Comparison of ENCODE assay signal across 8 mouse cellular contexts in genomic region chr7:100862828-100863638, GRCm38 (mm10). TPM values are rescaled to one million over a fixed set of nuclear protein-coding genes. Genes with fewer than 3 reads are reported as not detected.
DNase-seq lines count a peak whose midpoint lies in the region; ATAC-seq and TF ChIP-seq lines count a peak whose summit lies in the region.

TSS of gene Relt (minus strand) at chr7:100863446.

- peak within 1 kb of the TSS; percentile 99 for H3K9ac ChIP-seq in MEL (ENCODE audit: control insufficient read depth, low read depth, low read length, poor library complexity, severe bottlenecking)
- H3K9ac ChIP-seq in forebrain, embryonic 16.5 days (replicated peaks; ENCODE audit: low read depth, low read length): peak within 1 kb of the TSS; percentile 73
- H3K9ac ChIP-seq in neural tube, embryonic 15.5 days (replicated peaks): peak within 1 kb of the TSS; percentile 82

- TF ChIP-seq POLR2A in MEL (IDR thresholded peaks at IDR 0.05; ENCODE audit: control insufficient read depth in 1 of 2, insufficient read depth in 1 of 2, low read depth in 1 of 2, low read length in 2 of 2, poor library complexity in 1 of 2): peak; percentile 97 to 99
- 0 out of 2 replicates have a peak, but pooled peaks have one; percentile 4 for TF ChIP-seq POLR2A in lung, adult 2 months (IDR thresholded peaks at IDR 0.05; ENCODE audit: borderline replicate concordance, extremely low read depth, low read depth, low read length)

- H3K79me2 ChIP-seq in MEL (ENCODE audit: control insufficient read depth, insufficient read depth, low read length, poor library complexity): peaks cover 37% of the 10 kb centered on the region

- no peaks in the 10 kb centered on the region for H3K27me3 ChIP-seq in MEL (ENCODE audit: control insufficient read depth in 1 of 2, insufficient read depth in 2 of 2, low read length in 2 of 2)
- no peaks in the 10 kb centered on the region for H3K27me3 ChIP-seq in forebrain, embryonic 16.5 days (replicated peaks; ENCODE audit: control insufficient read depth, insufficient read depth, low read length)
- H3K27me3 ChIP-seq in neural tube, embryonic 15.5 days (replicated peaks): no peaks in the 10 kb centered on the region

- H3K4me2 ChIP-seq in forebrain, embryonic 16.5 days (ENCODE audit: low read length): peak within 1 kb of the TSS; percentile 96
- peak within 1 kb of the TSS; percentile 98 for H3K4me2 ChIP-seq in neural tube, embryonic 15.5 days

- peak; percentile 98 for DNase-seq in MEL (ENCODE audit: low read depth, low spot score)
- peak; percentile 95 to 96 for DNase-seq in cerebellum, adult 18-20 months
- DNase-seq in heart, postnatal 36 days: peak; percentile 93 to 98
- peak; percentile 86 to 90 for DNase-seq in layer of hippocampus, adult 2 months (ENCODE audit: low spot score in 2 of 2)
- DNase-seq in lung, adult 2 months: peak; percentile 88
- DNase-seq in testis, postnatal 10 days (ENCODE audit: low spot score): peak; percentile 98

- TF ChIP-seq CTCF in MEL (IDR thresholded peaks at IDR 0.05 in 2 of 3, conservative IDR thresholded peaks at IDR 0.05 in 1 of 3; ENCODE audit: control insufficient read depth in 1 of 3, insufficient read depth in 1 of 3, low read depth in 2 of 3, low read length in 3 of 3, poor library complexity in 1 of 3, severe bottlenecking in 1 of 3): peak; percentile 52 to 80 (median 74); a peak in 5 of 6 replicates
- peak; percentile 72 for TF ChIP-seq CTCF in layer of hippocampus, adult 2 months (conservative IDR thresholded peaks at IDR 0.05)
- TF ChIP-seq CTCF in lung, adult 2 months (IDR thresholded peaks at IDR 0.05; ENCODE audit: insufficient read depth, low read length): peak; percentile 82

- peak; percentile 55 for TF ChIP-seq RAD21 in MEL (IDR thresholded peaks at IDR 0.05; ENCODE audit: low read depth, low read length)

- H3K4me3 ChIP-seq in MEL (ENCODE audit: control insufficient read depth in 1 of 2, insufficient read depth in 1 of 2, low read depth in 2 of 2, low read length in 2 of 2): peak within 1 kb of the TSS; percentile 90 to 99
- H3K4me3 ChIP-seq in forebrain, embryonic 16.5 days (replicated peaks; ENCODE audit: low read length): peak within 1 kb of the TSS; percentile 63
- H3K4me3 ChIP-seq in layer of hippocampus, adult 2 months: peak within 1 kb of the TSS; percentile 93
- peak within 1 kb of the TSS; percentile 70 for H3K4me3 ChIP-seq in lung, adult 2 months (replicated peaks; ENCODE audit: extremely low read depth, low read depth, low read length)
- H3K4me3 ChIP-seq in neural tube, embryonic 15.5 days (replicated peaks): peak within 1 kb of the TSS; percentile 86

- no peaks in the 10 kb centered on the region for H3K9me3 ChIP-seq in MEL (replicated peaks; ENCODE audit: insufficient read depth, low read length)
- H3K9me3 ChIP-seq in forebrain, embryonic 16.5 days (ENCODE audit: control insufficient read depth, low read length): no peaks in the 10 kb centered on the region
- no peaks in the 10 kb centered on the region for H3K9me3 ChIP-seq in neural tube, embryonic 15.5 days (replicated peaks)

- peaks cover 0 to 24% of the 10 kb centered on the region in 2 experiments; a peak in 2 of 4 replicates for H3K36me3 ChIP-seq in MEL (ENCODE audit: control insufficient read depth in 1 of 2, insufficient read depth in 2 of 2, low read length in 2 of 2)
- no peaks in the 10 kb centered on the region for H3K36me3 ChIP-seq in forebrain, embryonic 16.5 days (ENCODE audit: control insufficient read depth, insufficient read depth)
- H3K36me3 ChIP-seq in neural tube, embryonic 15.5 days: no peaks in the 10 kb centered on the region

- WGBS in forebrain, embryonic 16.5 days: under 1% methylated on average over 90 of the region's 91 CpGs
- WGBS in lung, adult 2 months: under 1% methylated on average over 89 of the region's 91 CpGs
- WGBS in neural tube, embryonic 15.5 days: under 1% methylated on average over 77 of the region's 91 CpGs

- H3K27ac ChIP-seq in MEL (ENCODE audit: control insufficient read depth, low read depth, low read length): peak within 1 kb of the TSS; percentile 87
- H3K27ac ChIP-seq in forebrain, embryonic 16.5 days (ENCODE audit: low read length): peak within 1 kb of the TSS; percentile 54
- peak within 1 kb of the TSS; percentile 82 for H3K27ac ChIP-seq in layer of hippocampus, adult 2 months
- H3K27ac ChIP-seq in neural tube, embryonic 15.5 days (replicated peaks): peak within 1 kb of the TSS; percentile 87

- peak; percentile 89 for ATAC-seq in forebrain, embryonic 16.5 days
- ATAC-seq in neural tube, embryonic 15.5 days (ENCODE audit: low FRiP score): peak; percentile 92

- intact Hi-C loops in heart, postnatal 36 days (cut with DNase I): no loop called here

- H3K4me1 ChIP-seq in MEL (ENCODE audit: control insufficient read depth in 1 of 2, insufficient read depth in 2 of 2, low read length in 2 of 2): peaks cover 5 to 38% of the 10 kb centered on the region in 2 experiments
- H3K4me1 ChIP-seq in forebrain, embryonic 16.5 days (replicated peaks; ENCODE audit: control insufficient read depth, insufficient read depth, low read length): peaks cover 8% of the 10 kb centered on the region
- 0 out of 2 replicates have a peak, but pooled peaks cover 2% of the 10 kb centered on the region for H3K4me1 ChIP-seq in lung, adult 2 months (ENCODE audit: control insufficient read depth, insufficient read depth, low read length)
- H3K4me1 ChIP-seq in neural tube, embryonic 15.5 days: peaks cover 14% of the 10 kb centered on the region

- TF ChIP-seq EP300 in MEL (IDR thresholded peaks at IDR 0.05; ENCODE audit: low read depth in 1 of 2, low read length in 2 of 2): no peak

TF ChIP-seq in MEL, 35 proteins besides CTCF, POLR2A, EP300 and RAD21 (continues in another document):
- TF ChIP-seq HCFC1 (IDR thresholded peaks at IDR 0.05; ENCODE audit: low read depth, low read length): no peak
- TF ChIP-seq POLR2AphosphoS5 (IDR thresholded peaks at IDR 0.05; ENCODE audit: borderline replicate concordance, low read depth, low read length): no peak
- TF ChIP-seq ZC3H11A (IDR thresholded peaks at IDR 0.05; ENCODE audit: low read depth, low read length): peak; percentile 44
- peak; percentile 66 for TF ChIP-seq SMC3 (IDR thresholded peaks at IDR 0.05; ENCODE audit: low read depth, low read length)
- TF ChIP-seq RCOR1 (IDR thresholded peaks at IDR 0.05; ENCODE audit: low read depth, low read length): no peak
- no peak for TF ChIP-seq USF2 (IDR thresholded peaks at IDR 0.05; ENCODE audit: borderline replicate concordance in 1 of 2, insufficient read depth in 1 of 2, low read depth in 1 of 2, low read length in 2 of 2)
- 0 out of 2 replicates have a peak, but pooled peaks have one; percentile 54 for TF ChIP-seq UBTF (IDR thresholded peaks at IDR 0.05; ENCODE audit: borderline replicate concordance, insufficient read depth, low read depth, low read length)
- peak; percentile 44; the same call in 1 of the 2 replicates for TF ChIP-seq NRF1 (IDR thresholded peaks at IDR 0.05; ENCODE audit: insufficient read depth, low read depth, low read length, poor library complexity, severe bottlenecking)
- no peak for TF ChIP-seq MYC (IDR thresholded peaks at IDR 0.05; ENCODE audit: low read depth, low read length)
- TF ChIP-seq MAZ (IDR thresholded peaks at IDR 0.05; ENCODE audit: low read depth, low read length): peak; percentile 58; the same call in 1 of the 2 replicates
- peak; percentile 65 for TF ChIP-seq TBP (IDR thresholded peaks at IDR 0.05; ENCODE audit: low read depth, low read length)
- no peak for TF ChIP-seq JUND (IDR thresholded peaks at IDR 0.05; ENCODE audit: low read depth, low read length)
- TF ChIP-seq ELF1 (IDR thresholded peaks at IDR 0.05; ENCODE audit: low read depth, low read length): no peak
- TF ChIP-seq ZMIZ1 (IDR thresholded peaks at IDR 0.05; ENCODE audit: low read depth, low read length): peak; percentile 91
- no peak for TF ChIP-seq ZKSCAN1 (IDR thresholded peaks at IDR 0.05; ENCODE audit: low read depth, low read length)
- TF ChIP-seq ZNF384 (IDR thresholded peaks at IDR 0.05; ENCODE audit: low read depth, low read length): no peak
- TF ChIP-seq CHD2 (IDR thresholded peaks at IDR 0.05; ENCODE audit: low read length): no peak
- TF ChIP-seq SIN3A (IDR thresholded peaks at IDR 0.05; ENCODE audit: low read length): no peak; the same call in 1 of the 2 replicates
- no peak for TF ChIP-seq TAL1 (IDR thresholded peaks at IDR 0.05; ENCODE audit: low read length)
- TF ChIP-seq USF1 (IDR thresholded peaks at IDR 0.05; ENCODE audit: low read depth, low read length): no peak
- no peak for TF ChIP-seq GATA1 (IDR thresholded peaks at IDR 0.05; ENCODE audit: low read depth, low read length)
- TF ChIP-seq NELFE (IDR thresholded peaks at IDR 0.05; ENCODE audit: low read depth, low read length): peak; percentile 92
- no peak; the same call in 1 of the 2 replicates for TF ChIP-seq BHLHE40 (IDR thresholded peaks at IDR 0.05; ENCODE audit: borderline replicate concordance, low read depth, low read length)
- TF ChIP-seq MEF2A (IDR thresholded peaks at IDR 0.05; ENCODE audit: extremely low read depth, insufficient replicate concordance, low read depth, low read length, poor library complexity, severe bottlenecking): no peak
- peak; percentile 7; the same call in 1 of the 2 replicates for TF ChIP-seq TCF12 (IDR thresholded peaks at IDR 0.05; ENCODE audit: low read depth, low read length)
- peak; percentile 65; the same call in 1 of the 2 replicates for TF ChIP-seq E2F4 (IDR thresholded peaks at IDR 0.05; ENCODE audit: borderline replicate concordance, low read depth, low read length)
- TF ChIP-seq KAT2A (conservative IDR thresholded peaks at IDR 0.05; ENCODE audit: low read depth, low read length): no peak
- TF ChIP-seq GABPA (IDR thresholded peaks at IDR 0.05; ENCODE audit: low read depth, low read length): no peak
- TF ChIP-seq CHD1 (IDR thresholded peaks at IDR 0.05; ENCODE audit: low read depth, low read length): no peak
- no peak for TF ChIP-seq MYB (IDR thresholded peaks at IDR 0.05; ENCODE audit: low read depth, low read length)
- peak; percentile 57; the same call in 1 of the 2 replicates for TF ChIP-seq MXI1 (IDR thresholded peaks at IDR 0.05; ENCODE audit: low read depth, low read length)

RNA-seq across cellular contexts. Expression of gene Relt, which starts in this region (rescaled TPM):
- total RNA-seq in MEL (2012; rRNA removed): 26.0 and 37.1 TPM in 2 replicates
- polyA plus RNA-seq in MEL (2012; ENCODE audit: insufficient read depth in 1 of 2, insufficient read length in 2 of 2, low read depth in 1 of 2, low replicate concordance in 2 of 2, missing spikeins in 1 of 2): 10 to 100 TPM in 1 of 2 experiments, not detected in 1; 29.6 TPM
- polyA plus RNA-seq in forebrain, embryonic 16.5 days (2015; fragmentation: Nextera tagmentation; extraction: Ambion mirVana): 3.9 and 4.8 TPM in 2 replicates
- total RNA-seq in heart, postnatal 36 days (2021): 1 to 10 TPM; 2.1 to 3.1 TPM
- 10 to 100 TPM; 11.2 to 13.2 TPM for total RNA-seq in layer of hippocampus, adult 2 months (2021)
- polyA plus RNA-seq in lung, adult 2 months (2012; rRNA removed): 13.1 and 20.0 TPM in 2 replicates
- 5.9 and 6.3 TPM in 2 replicates for polyA plus RNA-seq in neural tube, embryonic 15.5 days (2015; fragmentation: Nextera tagmentation; extraction: Ambion mirVana)

Comparison
In these comparisons a context has a peak if more than half of its experiments do, and no peak if none do; other contexts are left out.
1. Peak in every context shown above with its lines: DNase-seq, ATAC-seq, H3K4me3 ChIP-seq and H3K27ac ChIP-seq.